Mouse (Mus musculus) heart, adult 10 weeks (tissue): ENCODE results near the gene Tomm7. TPM values are rescaled to one million over a fixed set of nuclear protein-coding genes. Genes with fewer than 3 reads are reported as not detected.

Experiments used
- polyA plus RNA-seq: library from polyadenylated mRNA; stranded (reverse); fragments of 350-450 nt; fragmentation: Illumina TruSeq; extraction: RNeasy Lipid Tissue Mini Kit (QIAGEN cat#74804); gene quantifications from one replicate; pipeline ENCODE4 v1.2.3, GENCODE M21; 2014; ENCODE audit warnings: low read depth, low replicate concordance

Tomm7 gene
- polyA plus RNA-seq, result 107 TPM

DNA sequence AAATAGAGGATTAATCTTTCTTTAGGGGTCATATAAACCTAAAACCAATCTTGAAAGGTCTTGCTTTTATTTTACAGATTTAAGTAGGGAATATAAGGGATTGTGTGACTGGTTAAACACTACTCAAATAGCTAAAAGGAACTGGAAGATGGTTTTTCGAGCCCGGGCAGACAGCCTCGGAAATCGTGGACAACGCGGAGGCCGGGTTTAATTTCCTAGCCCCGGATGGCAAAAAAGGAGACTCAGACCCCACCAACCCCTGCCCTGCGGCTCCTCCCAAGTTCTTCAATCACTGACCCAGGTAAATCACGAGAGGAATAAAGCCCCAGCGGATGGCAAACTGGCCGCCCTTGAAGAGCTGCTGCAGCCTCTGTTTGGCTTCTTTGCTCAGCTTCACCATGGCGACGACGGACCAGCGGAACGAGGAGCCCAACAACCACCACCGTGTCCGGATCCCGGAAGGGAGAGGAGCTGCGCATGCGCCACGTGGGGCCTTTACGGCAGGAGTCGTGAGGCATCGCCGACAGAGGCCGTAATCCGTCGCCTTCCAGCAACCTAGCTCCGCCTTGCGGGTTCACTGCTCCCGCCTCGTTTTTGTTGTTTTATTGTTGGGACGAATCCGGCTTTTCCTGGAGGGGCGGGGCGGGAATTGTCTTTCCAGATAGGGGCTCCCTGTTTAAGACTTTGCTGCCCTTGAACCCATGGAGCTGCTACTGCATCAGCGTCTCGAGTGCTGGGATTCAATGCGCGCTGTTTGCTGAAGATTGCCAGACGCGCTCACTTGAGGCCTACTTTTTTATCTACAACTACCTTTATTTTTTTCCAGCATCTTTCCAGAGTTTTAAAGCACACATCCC lies at the start of gene Tomm7:
Gene Tomm7 (minus strand): TSS at position 488 of the 857 bp plus-strand sequence.

Other genes starting within 250 kb of the Tomm7 start
- gene Srpk2, start 159.5 kb downstream of the Tomm7 start, polyA plus RNA-seq, result 23.3 TPM
- 11.4 TPM for gene Pus7, start 60.5 kb downstream of the Tomm7 start, polyA plus RNA-seq
- 11.9 TPM for gene Rint1, start 56.5 kb downstream of the Tomm7 start, polyA plus RNA-seq
- gene Fam126a, start 186.5 kb upstream of the Tomm7 start, polyA plus RNA-seq, result 32.6 TPM